Mouse (Mus musculus) heart, adult 8-10 months (tissue): ENCODE measurements around the gene Mid1. TPM values are rescaled to one million over a fixed set of nuclear protein-coding genes. Genes with fewer than 3 reads are reported as not detected.
A peak's percentile ranks its signal among the peaks of the same experiment; 100 is the strongest.

ENCODE experiments used
- DNase-seq: peaks from one replicate; pipeline ENCODE4 v3.0.0; 2022; ENCODE audit warnings: low spot score
- total RNA-seq, 4 experiments: library from RNA; stranded (reverse); gene quantifications; 2 replicates each; pipeline ENCODE4 v1.2.4; 2022

Gene Mid1
- total RNA-seq, 4 experiments from 2014 or later: 2.7 to 4.7 (median 3.4) TPM

- no peak for DNase-seq
These were observed 126.8 kb downstream of the Mid1 start for GRCm38 (mm10) chrX:169811783-169812182.

- no peak for DNase-seq
These were observed 128.7 kb downstream of the Mid1 start for GRCm38 (mm10) chrX:169813673-169814072.

GRCm38 (mm10) chrX:169826947-169827346, 141.9 kb downstream of the Mid1 start:
- no peak for DNase-seq

GRCm38 (mm10) chrX:169827720-169828119, 142.7 kb downstream of the Mid1 start:
- DNase-seq: no peak

GRCm38 (mm10) chrX:169828136-169828535, 143.1 kb downstream of the Mid1 start:
- no peak for DNase-seq

GRCm38 (mm10) chrX:169830052-169830451, 145.1 kb downstream of the Mid1 start:
- no peak for DNase-seq

- DNase-seq: no peak
These were observed 153.1 kb downstream of the Mid1 start for GRCm38 (mm10) chrX:169837947-169838649.

GRCm38 (mm10) chrX:169838650-169838971, 153.6 kb downstream of the Mid1 start:
- DNase-seq: no peak

GRCm38 (mm10) chrX:169843267-169843666, 158.3 kb downstream of the Mid1 start:
- DNase-seq: no peak

GRCm38 (mm10) chrX:169844150-169844772, 159.3 kb downstream of the Mid1 start:
- DNase-seq: no peak

GRCm38 (mm10) chrX:169846187-169846586, 161.2 kb downstream of the Mid1 start:
- no peak for DNase-seq

- DNase-seq: no peak
These were observed 176.3 kb downstream of the Mid1 start for GRCm38 (mm10) chrX:169861194-169861720.

- DNase-seq: no peak
These were observed 177.4 kb downstream of the Mid1 start for GRCm38 (mm10) chrX:169862440-169862839.

GRCm38 (mm10) chrX:169862848-169863247, 177.8 kb downstream of the Mid1 start:
- peak; percentile 73 for DNase-seq

- DNase-seq: no peak
These were observed 178.8 kb downstream of the Mid1 start for GRCm38 (mm10) chrX:169863841-169864240.

- no peak for DNase-seq
These were observed 183.2 kb downstream of the Mid1 start for GRCm38 (mm10) chrX:169868223-169868622.

- DNase-seq: no peak
These were observed 189.5 kb downstream of the Mid1 start for GRCm38 (mm10) chrX:169874475-169874874.

GRCm38 (mm10) chrX:169879481-169880362, 194.7 kb downstream of the Mid1 start:
- peak; percentile 87 for DNase-seq

- no peak for DNase-seq
These were observed 195.3 kb downstream of the Mid1 start for GRCm38 (mm10) chrX:169880363-169880711.

GRCm38 (mm10) chrX:169880826-169881225, 195.8 kb downstream of the Mid1 start:
- DNase-seq: no peak

GRCm38 (mm10) chrX:169881253-169882219, 196.5 kb downstream of the Mid1 start:
- no peak for DNase-seq
